Mouse (Mus musculus) bone marrow macrophage, adult 2 months (primary cell): ENCODE data around the gene Gm49380. TPM values are rescaled to one million over a fixed set of nuclear protein-coding genes. Genes with fewer than 3 reads are reported as not detected.
A peak's percentile ranks its signal among the peaks of the same experiment; 100 is the strongest.

ENCODE experiments used
- H3K27ac ChIP-seq: 2 replicates; pipeline ENCODE4 v1.5.1; 2012; ENCODE audit warnings: low read depth, low read length; ENCODE audit not compliant: insufficient read depth
- H3K4me1 ChIP-seq: 2 replicates; pipeline ENCODE4 v1.6.1; 2012; ENCODE audit warnings: low read length; ENCODE audit not compliant: control insufficient read depth, insufficient read depth
- H3K4me3 ChIP-seq: 2 replicates; pipeline ENCODE4 v1.5.1; 2012; ENCODE audit warnings: mild to moderate bottlenecking, low read length, moderate library complexity; ENCODE audit not compliant: insufficient read depth
- CTCF ChIP-seq: IDR thresholded peaks from 2 replicates; pipeline ENCODE4 v1.5.1; 2012; ENCODE audit warnings: low read depth, mild to moderate bottlenecking, low read length, moderate library complexity
- POLR2A ChIP-seq: IDR thresholded peaks from 2 replicates; pipeline ENCODE4 v1.6.1; 2012; ENCODE audit warnings: mild to moderate bottlenecking, low read depth, low read length, borderline replicate concordance
- polyA plus RNA-seq: library from polyadenylated mRNA; stranded (reverse); fragments of >200 nt; gene quantifications from 2 replicates; pipeline ENCODE4 v1.2.4, GENCODE M21; 2012; ENCODE audit not compliant: missing spikeins, insufficient read depth, insufficient read length

The Gm49380 gene
- polyA plus RNA-seq, 1 experiment = not detected

DNA sequence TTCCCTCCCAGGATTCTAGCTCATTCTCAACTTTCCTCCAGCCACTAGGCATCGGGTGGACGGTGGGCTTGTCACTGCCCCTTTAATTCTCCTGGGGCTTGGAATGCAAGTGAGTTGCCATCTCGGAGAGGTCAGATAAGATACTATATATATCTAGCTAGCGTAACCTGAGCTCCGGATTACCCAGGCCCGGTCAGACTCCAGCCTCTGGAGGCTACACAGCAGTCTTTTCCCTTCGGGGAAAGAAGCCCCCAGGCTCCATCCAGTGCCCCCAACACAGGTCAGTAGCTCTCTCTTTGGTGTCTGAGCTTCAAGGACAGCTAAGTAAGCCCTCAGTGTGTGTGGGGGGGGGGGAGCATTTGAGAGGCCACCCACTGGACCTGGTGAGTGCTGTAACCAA is 44.0 kb downstream of the Gm49380 start:
- no peak overlapping the region for H3K4me3 ChIP-seq
- peaks cover 4% of the 10 kb centered on the region; the same call in 1 of the 2 replicates for H3K4me1 ChIP-seq
- H3K27ac ChIP-seq = no peak overlapping the region
- TF ChIP-seq POLR2A (no peak), CTCF (no peak)

DNA sequence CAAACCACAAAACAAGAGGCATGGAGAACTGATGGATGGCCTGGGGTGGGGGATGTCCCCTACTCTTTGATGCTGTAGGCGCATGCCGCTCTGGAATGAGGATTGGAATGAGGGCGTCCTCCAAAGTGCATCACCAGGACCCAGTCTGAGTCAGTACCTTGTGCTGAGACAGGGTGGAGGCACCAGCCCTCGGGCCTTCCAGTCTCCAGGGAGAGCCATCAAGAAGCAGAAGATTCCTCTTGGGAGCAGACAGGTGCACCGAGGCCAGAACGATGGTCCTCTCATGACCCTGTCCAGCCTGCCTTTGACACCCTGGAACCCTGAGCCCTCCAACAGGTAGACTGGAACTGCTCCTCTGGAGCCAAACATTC is 45.4 kb downstream of the Gm49380 start:
- Histone ChIP-seq H3K4me1 (peaks cover 4% of the 10 kb centered on the region; the same call in 1 of the 2 replicates), H3K27ac (no peak overlapping the region), H3K4me3 (no peak overlapping the region)
- TF ChIP-seq CTCF = no peak
- TF ChIP-seq POLR2A = no peak

DNA sequence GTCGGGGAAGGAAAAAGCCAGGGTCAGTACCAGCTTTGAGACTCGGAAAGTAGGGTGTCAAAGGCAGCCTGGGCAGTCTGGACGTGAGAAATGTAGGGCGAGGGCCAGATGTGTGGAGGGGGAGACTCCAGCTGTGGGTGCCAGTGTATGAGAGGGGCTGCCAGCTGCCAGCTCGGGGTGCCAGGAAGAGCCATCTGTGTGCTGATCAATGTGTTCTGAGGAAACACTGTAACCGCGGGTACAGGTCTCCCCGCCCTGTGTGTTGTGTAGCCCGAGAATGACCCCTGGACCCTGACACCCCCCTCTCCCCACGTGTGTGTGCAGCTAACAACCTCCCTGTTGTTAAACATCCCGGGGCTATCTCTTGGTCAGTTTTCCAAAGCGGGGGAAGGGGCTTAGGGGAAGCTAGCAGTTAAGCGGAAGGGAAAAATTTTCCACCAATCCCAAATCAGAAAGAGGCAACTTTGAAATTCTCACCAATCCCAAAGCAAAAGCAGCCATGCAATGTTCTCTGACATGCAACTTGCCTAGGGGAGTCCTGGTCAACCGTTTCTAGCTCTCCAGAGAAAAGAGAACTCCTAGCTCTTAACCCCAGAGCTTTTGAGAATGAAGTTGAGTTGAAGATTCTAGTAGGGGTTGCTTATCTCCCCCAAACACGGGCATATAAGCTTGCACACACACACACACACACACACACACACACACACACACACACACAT is 45.9 kb downstream of the Gm49380 start:
- Histone ChIP-seq H3K27ac (no peak overlapping the region), H3K4me1 (peaks cover 4% of the 10 kb centered on the region; the same call in 1 of the 2 replicates), H3K4me3 (peak overlapping the region; percentile 62)
- TF ChIP-seq POLR2A = no peak
- no peak for TF ChIP-seq CTCF

DNA sequence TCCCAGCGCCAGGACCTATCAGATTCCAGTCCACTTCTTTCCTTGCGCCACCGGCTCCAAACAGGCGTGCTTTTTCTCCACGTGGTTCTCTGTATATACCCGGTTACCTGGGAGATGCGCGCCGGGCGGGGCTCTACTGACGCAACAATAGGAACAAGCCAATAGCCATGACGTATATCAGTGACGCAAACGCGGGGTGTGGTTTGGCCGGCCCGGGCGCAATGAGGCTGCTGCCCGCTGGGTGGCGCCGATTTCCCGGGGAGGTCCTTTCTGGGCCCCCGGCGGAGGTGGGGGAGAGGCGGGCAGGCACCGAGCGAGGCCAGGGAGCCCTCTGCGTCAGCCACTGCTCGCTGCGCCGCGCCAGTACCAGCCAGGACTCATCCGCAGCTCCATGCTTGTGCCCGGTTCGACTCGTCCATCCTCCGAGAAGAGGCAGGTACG is 46.5 kb downstream of the Gm49380 start, which contains the start of gene Usp2:
Gene Usp2, plus strand, starts transcription at position 237 of the 441 bp plus-strand sequence.
- TF ChIP-seq POLR2A (no peak), CTCF (peak; percentile 34; the same call in 1 of the 2 replicates)
- Histone ChIP-seq H3K4me1 (peaks cover 4% of the 10 kb centered on the region; the same call in 1 of the 2 replicates), H3K27ac (no peak within 1 kb of the TSS), H3K4me3 (peak within 1 kb of the TSS; percentile 62)

DNA sequence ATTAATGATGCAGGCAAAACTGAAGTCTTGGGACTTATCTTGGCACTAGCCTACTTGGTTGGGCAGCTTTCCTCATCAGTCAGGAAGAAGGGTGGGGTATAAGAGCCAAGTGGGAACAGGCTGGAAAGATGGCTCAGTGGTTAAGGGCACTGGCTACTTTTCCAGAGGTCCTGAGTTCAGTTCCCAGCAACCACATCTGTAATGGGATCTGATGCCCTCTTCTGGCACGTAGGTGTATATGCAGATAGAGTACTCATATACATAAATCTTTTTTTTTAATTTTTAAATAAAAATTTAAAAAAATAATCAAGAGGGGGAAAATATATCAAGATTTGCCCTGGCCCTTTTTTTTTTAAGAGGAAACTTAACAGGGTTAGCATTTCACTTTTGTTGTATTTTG is 48.1 kb downstream of the Gm49380 start:
- TF ChIP-seq CTCF (no peak), POLR2A (no peak)
- peaks cover 4% of the 10 kb centered on the region; the same call in 1 of the 2 replicates for H3K4me1 ChIP-seq
- no peak overlapping the region for H3K4me3 ChIP-seq
- H3K27ac ChIP-seq = no peak overlapping the region

DNA sequence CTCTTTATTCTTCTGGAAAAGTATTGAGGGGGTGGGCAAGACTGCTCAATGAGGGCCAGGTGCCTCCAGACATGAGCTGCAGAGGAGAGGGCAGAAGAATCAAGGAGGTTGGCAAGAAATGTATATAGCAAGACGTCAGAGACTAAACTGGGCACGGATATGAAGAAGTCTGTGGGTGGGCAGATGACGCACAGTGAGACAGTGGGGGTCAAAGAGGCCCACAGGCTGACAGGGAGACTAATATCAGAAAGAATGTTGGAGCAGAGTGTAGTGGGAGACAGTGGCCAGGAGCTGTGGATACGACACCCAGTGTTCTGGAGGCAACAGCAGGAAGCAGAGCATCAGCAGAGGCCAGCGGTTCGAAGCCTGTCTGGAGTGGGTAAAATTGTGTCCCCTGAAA is 54.7 kb downstream of the Gm49380 start:
- Histone ChIP-seq H3K27ac (no peak overlapping the region), H3K4me1 (no peaks in the 10 kb centered on the region), H3K4me3 (no peak overlapping the region)
- TF ChIP-seq CTCF (no peak), POLR2A (no peak)

DNA sequence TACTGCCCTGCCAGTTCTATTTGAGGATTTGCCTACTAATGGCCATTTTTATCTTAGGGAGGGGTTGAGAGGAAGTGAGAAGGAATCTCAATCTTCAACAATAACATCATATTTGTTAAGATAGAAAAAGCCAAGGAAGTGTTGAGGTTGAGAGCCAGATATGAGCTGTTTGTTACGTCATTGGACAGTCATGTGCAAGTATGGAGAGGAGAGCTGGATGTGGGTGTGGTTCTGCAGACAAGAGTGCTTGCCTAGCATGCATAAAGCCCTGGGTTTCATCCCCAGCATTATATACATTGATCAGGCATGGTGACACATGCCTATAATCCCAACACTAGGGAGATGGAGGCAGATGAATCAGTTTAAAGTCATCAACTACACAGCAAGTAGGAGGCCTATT is 59.4 kb downstream of the Gm49380 start:
- H3K4me1 ChIP-seq = no peaks in the 10 kb centered on the region
- no peak for TF ChIP-seq POLR2A
- TF ChIP-seq CTCF = no peak
- no peak overlapping the region for H3K27ac ChIP-seq

DNA sequence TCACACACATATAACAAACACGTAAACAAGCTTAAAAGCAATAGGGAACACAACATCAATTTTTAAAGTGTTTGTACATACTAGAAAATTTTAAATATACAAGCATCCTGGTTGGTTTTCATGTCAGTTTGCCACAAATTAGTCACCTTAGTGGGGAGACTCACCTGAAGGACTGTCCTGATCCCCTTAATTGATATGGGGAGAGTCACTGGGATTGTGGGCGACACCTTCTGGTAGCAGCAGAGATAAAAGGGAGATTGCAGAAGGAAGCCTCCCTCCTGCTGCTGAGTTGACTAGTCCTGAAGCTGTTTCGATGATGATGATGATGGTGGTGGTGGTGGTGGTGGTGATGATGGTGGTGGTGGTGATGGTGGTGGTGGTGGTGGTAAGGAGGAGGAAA is 60.4 kb downstream of the Gm49380 start:
- no peak overlapping the region for H3K4me3 ChIP-seq
- no peak overlapping the region for H3K27ac ChIP-seq
- TF ChIP-seq POLR2A (no peak), CTCF (no peak)
- H3K4me1 ChIP-seq = no peaks in the 10 kb centered on the region

More for the DNA sequence above, 59.4 kb downstream of the Gm49380 start:
- H3K4me3 ChIP-seq = no peak overlapping the region

DNA sequence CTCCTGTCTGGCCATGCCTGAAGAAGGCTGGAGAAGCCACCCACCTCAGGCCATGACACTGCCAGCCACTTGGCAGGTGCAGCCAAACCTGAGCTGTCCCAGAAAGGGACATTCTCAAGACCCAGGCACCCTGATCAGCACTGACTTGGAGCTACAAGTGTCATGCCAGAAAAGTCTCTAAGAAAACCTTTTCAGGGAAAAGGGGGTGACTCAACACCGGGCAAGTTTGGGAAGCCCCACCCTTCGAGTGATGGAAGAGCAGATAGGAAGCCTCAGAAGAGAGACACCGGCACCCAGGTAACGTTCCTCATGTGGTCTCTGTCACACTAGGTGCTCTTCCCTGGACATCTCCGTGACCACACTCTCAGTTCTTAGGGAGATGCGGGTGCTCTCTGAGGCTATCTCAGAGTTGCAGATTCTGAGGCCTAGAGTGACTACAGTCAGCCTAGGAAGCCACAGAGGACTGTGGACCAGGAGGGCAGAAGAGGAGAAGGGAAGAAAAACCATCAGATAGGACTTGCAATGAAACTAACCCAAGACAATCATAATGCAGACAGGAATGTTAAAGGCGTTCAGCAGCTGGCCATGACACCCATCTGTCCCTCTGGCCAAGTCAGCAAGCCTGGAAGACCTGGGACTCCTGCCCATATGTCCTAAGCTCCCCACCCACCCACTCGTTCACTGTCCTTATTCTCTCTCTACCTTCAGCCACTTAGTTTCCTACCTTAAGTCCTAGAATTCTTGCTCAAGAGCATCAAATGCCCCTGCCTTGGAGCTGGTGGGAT is 63.7 kb downstream of the Gm49380 start:
- no peak for TF ChIP-seq POLR2A
- no peak for TF ChIP-seq CTCF
- Histone ChIP-seq H3K4me3 (no peak overlapping the region), H3K27ac (no peak overlapping the region), H3K4me1 (no peaks in the 10 kb centered on the region)

DNA sequence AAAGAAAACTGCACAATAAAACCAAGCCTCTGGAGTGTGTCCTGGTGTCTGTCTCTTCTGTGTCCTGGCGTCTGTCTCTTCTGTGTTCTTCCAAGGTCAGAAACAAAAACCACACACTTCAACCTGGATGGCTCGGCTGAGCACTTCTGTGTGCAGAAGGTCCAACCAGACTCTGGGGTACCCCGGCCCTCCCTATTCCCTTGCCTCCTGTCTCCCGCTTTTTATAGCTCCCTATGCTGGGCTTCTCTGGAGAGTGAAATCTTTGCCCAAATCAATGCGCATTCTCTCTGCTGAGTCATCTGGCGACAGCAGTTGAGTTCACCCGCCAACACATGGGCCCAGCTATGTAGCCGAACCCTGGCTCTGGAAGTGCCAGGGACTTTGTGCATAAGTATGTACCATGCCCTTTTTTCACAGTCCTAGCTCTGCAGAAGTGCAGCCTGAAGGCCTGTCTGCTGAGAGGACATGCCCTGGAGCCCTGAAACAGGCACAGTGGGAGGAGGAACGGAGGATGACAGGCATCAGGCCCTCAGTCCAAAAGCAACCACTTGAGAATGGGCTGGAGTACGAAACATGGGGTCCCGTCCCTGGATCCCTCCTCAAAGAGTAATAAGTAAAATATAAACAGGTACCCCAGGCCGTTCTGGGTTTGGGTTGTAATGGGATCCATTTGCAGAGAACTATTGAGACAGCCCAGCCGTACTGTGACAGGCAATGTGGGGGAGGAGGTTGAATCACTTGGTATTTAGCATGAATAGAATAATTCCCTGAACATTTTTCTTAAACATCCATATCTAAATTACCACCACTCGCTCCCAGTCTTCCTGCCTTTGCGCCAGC is 64.5 kb downstream of the Gm49380 start:
- no peak overlapping the region for H3K4me3 ChIP-seq
- no peak overlapping the region for H3K27ac ChIP-seq
- H3K4me1 ChIP-seq = no peaks in the 10 kb centered on the region
- TF ChIP-seq CTCF (no peak), POLR2A (no peak)
